Mouse (Mus musculus) NIH3T3 (cell line): ENCODE data around the gene Actr2.
A peak's percentile ranks its signal among the peaks of the same experiment; 100 is the strongest.
"Not testable (repeated sequence)": the region's sequence is repeated elsewhere in the genome, so short reads cannot be mapped to it uniquely, and the experiment has no call there.

ENCODE experiments used
- DNase-seq: peaks from one replicate; pipeline ENCODE4 v3.0.0-alpha.2; 2012; ENCODE audit warnings: low read depth

The Actr2 gene

GRCm38 (mm10) chr11:20045586-20045985 lies 67.1 kb downstream of the Actr2 start:
- DNase-seq = peak; percentile 27

- DNase-seq = peak; percentile 63
Observed at GRCm38 (mm10) chr11:20043256-20043655, 69.5 kb downstream of the Actr2 start.

- DNase-seq = no peak
Observed at GRCm38 (mm10) chr11:20042106-20042505, 70.6 kb downstream of the Actr2 start.

- no peak for DNase-seq
Observed at GRCm38 (mm10) chr11:20041164-20041920, 71.4 kb downstream of the Actr2 start.

- peak; percentile 36 for DNase-seq
Observed at GRCm38 (mm10) chr11:20038723-20039122, 74.0 kb downstream of the Actr2 start.

GRCm38 (mm10) chr11:20037739-20038138 lies 75.0 kb downstream of the Actr2 start:
- DNase-seq = peak; percentile 32

- no peak for DNase-seq
Observed at GRCm38 (mm10) chr11:20035972-20036371, 76.7 kb downstream of the Actr2 start.

- DNase-seq = peak; percentile 73
Observed at GRCm38 (mm10) chr11:20035343-20035928, 77.3 kb downstream of the Actr2 start.

GRCm38 (mm10) chr11:20034337-20034947 lies 78.3 kb downstream of the Actr2 start:
- DNase-seq = no peak

GRCm38 (mm10) chr11:20033541-20034160 lies 79.1 kb downstream of the Actr2 start:
- DNase-seq = no peak

GRCm38 (mm10) chr11:20031536-20031935 lies 81.2 kb downstream of the Actr2 start:
- peak; percentile 55 for DNase-seq

GRCm38 (mm10) chr11:20030973-20031372 lies 81.7 kb downstream of the Actr2 start:
- DNase-seq = not testable (repeated sequence)

GRCm38 (mm10) chr11:20029014-20029413 lies 83.7 kb downstream of the Actr2 start:
- no peak for DNase-seq

GRCm38 (mm10) chr11:20028396-20028795 lies 84.3 kb downstream of the Actr2 start:
- no peak for DNase-seq

GRCm38 (mm10) chr11:20027719-20028118 lies 85.0 kb downstream of the Actr2 start:
- no peak for DNase-seq

GRCm38 (mm10) chr11:20025899-20026298 lies 86.8 kb downstream of the Actr2 start:
- DNase-seq = no peak

GRCm38 (mm10) chr11:20022911-20023482 lies 89.7 kb downstream of the Actr2 start:
- no peak for DNase-seq

- DNase-seq = no peak
Observed at GRCm38 (mm10) chr11:20022462-20022861, 90.3 kb downstream of the Actr2 start.

GRCm38 (mm10) chr11:20020720-20021119 lies 92.0 kb downstream of the Actr2 start:
- peak; percentile 58 for DNase-seq

- DNase-seq = no peak
Observed at GRCm38 (mm10) chr11:20018905-20019304, 93.8 kb downstream of the Actr2 start.

GRCm38 (mm10) chr11:20017937-20018336 lies 94.8 kb downstream of the Actr2 start:
- DNase-seq = no peak

GRCm38 (mm10) chr11:20013366-20013765 lies 99.3 kb downstream of the Actr2 start:
- no peak for DNase-seq
